Mouse (Mus musculus): ENCODE data around the gene Traf3ip2. TPM values are rescaled to one million over a fixed set of nuclear protein-coding genes. Genes with fewer than 3 reads are reported as not detected.

Gene Traf3ip2
- polyA plus RNA-seq, 1 experiment from 2014 or later = 5.7 TPM

DNA sequence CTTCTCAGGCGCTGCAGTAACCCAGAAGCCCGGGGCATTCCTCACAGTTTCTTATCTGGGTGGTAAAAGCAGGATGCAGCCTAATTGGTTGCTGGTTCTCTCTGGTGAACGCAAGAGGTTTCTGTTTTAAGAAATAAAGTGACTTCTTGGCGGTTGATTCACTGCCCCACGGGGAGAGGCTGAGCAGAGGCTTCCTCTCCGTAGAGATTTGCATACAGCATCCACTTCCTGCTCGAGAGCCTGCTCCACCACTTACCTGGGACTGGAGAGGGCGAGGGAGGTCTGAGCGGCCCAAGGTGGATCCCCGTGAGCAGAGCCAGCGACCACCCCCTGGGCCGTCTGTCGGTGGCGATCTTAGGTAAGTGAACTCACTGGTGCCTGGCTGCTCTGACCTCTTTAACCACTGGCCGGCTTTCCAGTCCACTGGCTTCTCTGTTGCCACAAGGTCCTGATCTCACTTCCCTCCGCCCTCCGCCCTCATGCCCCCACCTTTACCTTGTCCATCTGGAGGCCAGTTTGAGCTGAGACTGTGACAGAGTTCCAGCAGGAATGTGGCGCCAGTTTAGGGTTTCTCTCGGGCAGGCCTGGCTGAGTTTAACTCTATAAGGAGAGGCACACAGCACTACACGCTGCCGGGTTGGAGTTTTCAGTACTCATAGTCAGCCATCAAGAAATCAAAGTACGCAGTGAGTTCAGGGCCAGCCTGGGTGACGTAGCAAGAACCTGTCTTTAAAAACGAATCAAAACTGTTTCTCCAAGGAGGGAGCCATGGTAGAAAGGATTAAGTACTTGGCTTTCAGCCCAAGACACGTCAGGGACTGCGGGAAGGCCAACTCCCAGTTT, 476 bp downstream of the Traf3ip2 start:
- 0 out of 2 replicates have a peak overlapping the region, but pooled peaks have one; percentile 29 for H3K9ac ChIP-seq (ENCODE audit: low read length)
- H3K27me3 ChIP-seq (replicated peaks; ENCODE audit: control insufficient read depth, insufficient read depth, low read length) = no peaks in the 10 kb centered on the region
- peak; percentile 53 for DNase-seq (ENCODE audit: low spot score)
- WGBS = 14% methylated on average over 23 of the region's 26 CpGs
- peaks cover 23% of the 10 kb centered on the region for H3K4me1 ChIP-seq (ENCODE audit: control insufficient read depth, insufficient read depth, low read length)
- peak overlapping the region; percentile 32; the same call in 1 of the 2 replicates for H3K4me2 ChIP-seq (ENCODE audit: low read length)
- ATAC-seq = peak; percentile 50
- H3K36me3 ChIP-seq (ENCODE audit: control insufficient read depth, insufficient read depth, low read length) = no peaks in the 10 kb centered on the region
- no peak overlapping the region; the same call in 1 of the 2 replicates for H3K27ac ChIP-seq (ENCODE audit: low read depth, low read length)
- H3K9me3 ChIP-seq (replicated peaks; ENCODE audit: control insufficient read depth, low read length) = no peaks in the 10 kb centered on the region
- H3K4me3 ChIP-seq (ENCODE audit: low read depth, low read length) = no peak overlapping the region

DNA sequence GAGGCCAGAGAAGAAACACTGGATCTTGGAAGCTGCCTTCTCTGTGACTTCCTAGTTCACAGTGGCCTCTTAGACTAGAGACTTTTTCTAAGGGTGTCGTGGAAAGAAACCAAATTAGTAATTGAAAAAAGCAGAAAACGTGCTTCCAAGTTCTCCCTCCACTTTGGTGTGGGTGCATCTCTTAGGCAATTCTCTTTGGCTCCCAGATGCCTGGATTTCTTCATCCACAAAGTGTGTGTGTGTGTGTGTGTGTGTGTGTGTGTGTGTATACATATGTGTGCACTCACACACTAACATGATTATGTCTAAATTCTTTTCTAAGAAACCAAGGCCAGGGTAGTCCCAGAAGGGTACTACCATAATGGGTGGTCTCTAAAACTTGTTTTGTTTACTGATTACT, 1.2 kb downstream of the Traf3ip2 start:
- Histone ChIP-seq H3K9me3 (replicated peaks; ENCODE audit: control insufficient read depth, low read length) (no peaks in the 10 kb centered on the region), H3K36me3 (ENCODE audit: control insufficient read depth, insufficient read depth, low read length) (no peaks in the 10 kb centered on the region), H3K27me3 (replicated peaks; ENCODE audit: control insufficient read depth, insufficient read depth, low read length) (no peaks in the 10 kb centered on the region), H3K9ac (ENCODE audit: low read length) (no peak overlapping the region), H3K4me2 (ENCODE audit: low read length) (no peak overlapping the region), H3K4me3 (ENCODE audit: low read depth, low read length) (no peak overlapping the region), H3K4me1 (ENCODE audit: control insufficient read depth, insufficient read depth, low read length) (peaks cover 23% of the 10 kb centered on the region), H3K27ac (ENCODE audit: low read depth, low read length) (no peak overlapping the region)
- 16% methylated on average over 2 of the region's 2 CpGs for WGBS
- ATAC-seq = peak; percentile 30; the same call in 1 of the 2 replicates
- DNase-seq (ENCODE audit: low spot score) = no peak

DNA sequence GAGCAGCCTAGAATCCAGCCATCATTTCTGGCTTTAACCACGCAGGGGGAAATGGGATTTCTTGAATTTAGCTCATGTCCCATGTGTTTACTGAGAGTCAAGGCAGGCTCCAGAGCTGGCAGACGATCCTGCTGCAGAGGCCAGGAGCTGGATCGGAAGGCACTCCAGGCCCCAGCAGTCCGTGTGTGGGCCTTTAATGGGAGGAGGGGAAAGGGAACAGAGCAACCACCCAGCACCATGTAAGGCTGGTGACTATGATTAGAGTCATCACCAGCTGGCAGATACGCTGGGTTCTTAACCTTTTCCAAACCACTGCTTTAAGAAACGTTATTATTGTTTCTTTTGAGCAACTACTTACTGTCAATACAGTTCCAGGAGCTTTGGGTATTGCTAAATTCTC, 1.9 kb downstream of the Traf3ip2 start:
- WGBS = 35% methylated on average over 6 of the region's 6 CpGs
- Histone ChIP-seq H3K36me3 (ENCODE audit: control insufficient read depth, insufficient read depth, low read length) (no peaks in the 10 kb centered on the region), H3K4me2 (ENCODE audit: low read length) (no peak overlapping the region), H3K9me3 (replicated peaks; ENCODE audit: control insufficient read depth, low read length) (no peaks in the 10 kb centered on the region), H3K4me1 (ENCODE audit: control insufficient read depth, insufficient read depth, low read length) (peaks cover 23% of the 10 kb centered on the region), H3K9ac (ENCODE audit: low read length) (no peak overlapping the region), H3K27me3 (replicated peaks; ENCODE audit: control insufficient read depth, insufficient read depth, low read length) (no peaks in the 10 kb centered on the region), H3K27ac (ENCODE audit: low read depth, low read length) (no peak overlapping the region), H3K4me3 (ENCODE audit: low read depth, low read length) (no peak overlapping the region)
- 0 out of 2 replicates have a peak, but pooled peaks have one; percentile 8 for ATAC-seq
- no peak for DNase-seq (ENCODE audit: low spot score)

DNA sequence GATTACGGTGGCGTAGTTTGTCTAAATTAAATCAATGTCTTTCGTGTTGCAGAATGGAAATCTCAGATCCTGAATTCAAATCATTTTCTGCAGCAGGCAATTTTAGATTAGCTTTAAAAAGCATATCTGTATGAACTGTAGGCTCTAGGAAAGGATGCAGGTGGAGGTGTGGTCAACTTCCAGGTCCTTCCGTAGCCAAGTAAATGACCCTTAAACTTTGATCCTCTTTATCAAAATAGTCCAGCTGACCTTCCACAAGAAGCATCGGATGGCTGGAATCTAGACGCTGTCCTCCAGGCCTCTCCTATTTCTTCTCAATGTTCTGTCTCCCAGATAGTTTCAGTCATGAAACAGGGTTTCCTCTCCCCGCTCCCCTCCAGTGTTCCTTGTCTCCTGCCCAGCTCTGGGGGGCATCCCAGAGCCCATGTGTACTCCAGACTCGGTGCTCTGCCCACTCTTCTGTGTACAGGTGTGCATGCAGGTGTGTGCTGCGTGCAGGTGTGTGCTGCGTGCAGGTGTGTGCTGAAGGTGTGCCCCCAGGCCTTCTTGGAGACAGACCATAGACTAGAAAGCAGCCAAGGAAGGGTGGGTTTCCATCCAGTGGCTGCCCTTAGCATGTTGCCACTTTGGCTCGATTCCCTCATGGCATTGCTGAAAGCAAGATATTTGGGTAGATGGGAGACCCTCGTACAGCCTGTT, 2.9 kb downstream of the Traf3ip2 start:
- ATAC-seq (no peak), DNase-seq (ENCODE audit: low spot score) (no peak)
- no peak overlapping the region for H3K9ac ChIP-seq (ENCODE audit: low read length)
- no peak overlapping the region for H3K27ac ChIP-seq (ENCODE audit: low read depth, low read length)
- no peaks in the 10 kb centered on the region for H3K27me3 ChIP-seq (replicated peaks; ENCODE audit: control insufficient read depth, insufficient read depth, low read length)
- H3K4me2 ChIP-seq (ENCODE audit: low read length) = no peak overlapping the region
- peaks cover 23% of the 10 kb centered on the region for H3K4me1 ChIP-seq (ENCODE audit: control insufficient read depth, insufficient read depth, low read length)
- no peak overlapping the region for H3K4me3 ChIP-seq (ENCODE audit: low read depth, low read length)
- H3K36me3 ChIP-seq (ENCODE audit: control insufficient read depth, insufficient read depth, low read length) = 0 out of 2 replicates have a peak, but pooled peaks cover under 1% of the 10 kb centered on the region
- WGBS = 87% methylated on average over 12 of the region's 12 CpGs
- H3K9me3 ChIP-seq (replicated peaks; ENCODE audit: control insufficient read depth, low read length) = no peaks in the 10 kb centered on the region

DNA sequence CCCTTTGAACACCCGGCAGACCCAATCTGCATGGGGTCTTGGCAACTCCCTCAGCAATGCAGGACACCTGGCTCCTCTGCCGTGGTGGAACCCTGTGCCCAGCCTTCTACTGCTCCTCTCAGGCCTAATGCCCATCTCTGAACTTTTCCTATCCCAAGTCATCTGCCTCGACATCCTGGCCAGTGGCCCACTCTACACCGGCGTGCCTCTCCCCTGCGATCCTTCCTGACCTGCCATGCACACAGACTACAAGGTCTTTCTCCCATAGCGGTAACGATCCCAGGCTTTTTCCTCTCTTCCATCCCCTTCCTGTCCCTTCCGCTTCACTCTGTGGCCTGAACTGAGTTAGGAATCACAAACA, 3.5 kb downstream of the Traf3ip2 start:
- H3K36me3 ChIP-seq (ENCODE audit: control insufficient read depth, insufficient read depth, low read length) = 0 out of 2 replicates have a peak, but pooled peaks cover 3% of the 10 kb centered on the region
- no peak overlapping the region for H3K4me2 ChIP-seq (ENCODE audit: low read length)
- 89% methylated on average over 9 of the region's 9 CpGs for WGBS
- ATAC-seq (no peak), DNase-seq (ENCODE audit: low spot score) (no peak)
- H3K4me3 ChIP-seq (ENCODE audit: low read depth, low read length) = no peak overlapping the region
- H3K4me1 ChIP-seq (ENCODE audit: control insufficient read depth, insufficient read depth, low read length) = peaks cover 23% of the 10 kb centered on the region
- H3K9ac ChIP-seq (ENCODE audit: low read length) = no peak overlapping the region
- no peaks in the 10 kb centered on the region for H3K27me3 ChIP-seq (replicated peaks; ENCODE audit: control insufficient read depth, insufficient read depth, low read length)
- H3K27ac ChIP-seq (ENCODE audit: low read depth, low read length) = no peak overlapping the region
- H3K9me3 ChIP-seq (replicated peaks; ENCODE audit: control insufficient read depth, low read length) = no peaks in the 10 kb centered on the region

DNA sequence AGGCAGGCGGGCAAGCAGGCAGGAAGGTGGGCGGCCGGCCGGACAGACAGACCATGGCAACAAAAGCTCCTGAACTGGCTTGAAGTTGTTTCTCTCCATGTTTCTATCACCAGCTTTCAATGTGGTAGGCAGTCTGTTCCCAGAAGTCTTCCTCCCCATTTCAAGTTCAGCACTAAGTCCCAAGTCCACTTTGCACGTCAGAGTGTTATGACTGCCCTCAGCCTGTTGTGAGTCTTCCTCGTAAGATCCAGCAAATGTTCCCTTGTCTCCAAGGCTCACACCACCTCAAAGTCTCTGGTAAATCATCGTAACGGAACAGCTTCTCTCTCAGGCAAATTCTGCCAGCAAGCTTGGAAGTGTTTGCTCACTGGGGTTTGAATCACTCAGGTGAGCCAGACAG, 3.9 kb downstream of the Traf3ip2 start:
- Histone ChIP-seq H3K4me1 (ENCODE audit: control insufficient read depth, insufficient read depth, low read length) (peaks cover 23% of the 10 kb centered on the region), H3K27ac (ENCODE audit: low read depth, low read length) (no peak overlapping the region), H3K4me2 (ENCODE audit: low read length) (no peak overlapping the region), H3K27me3 (replicated peaks; ENCODE audit: control insufficient read depth, insufficient read depth, low read length) (no peaks in the 10 kb centered on the region), H3K9ac (ENCODE audit: low read length) (no peak overlapping the region), H3K36me3 (ENCODE audit: control insufficient read depth, insufficient read depth, low read length) (0 out of 2 replicates have a peak, but pooled peaks cover 3% of the 10 kb centered on the region), H3K4me3 (ENCODE audit: low read depth, low read length) (no peak overlapping the region), H3K9me3 (replicated peaks; ENCODE audit: control insufficient read depth, low read length) (no peaks in the 10 kb centered on the region)
- WGBS = 90% methylated on average over 8 of the region's 8 CpGs
- no peak for DNase-seq (ENCODE audit: low spot score)
- ATAC-seq = no peak

DNA sequence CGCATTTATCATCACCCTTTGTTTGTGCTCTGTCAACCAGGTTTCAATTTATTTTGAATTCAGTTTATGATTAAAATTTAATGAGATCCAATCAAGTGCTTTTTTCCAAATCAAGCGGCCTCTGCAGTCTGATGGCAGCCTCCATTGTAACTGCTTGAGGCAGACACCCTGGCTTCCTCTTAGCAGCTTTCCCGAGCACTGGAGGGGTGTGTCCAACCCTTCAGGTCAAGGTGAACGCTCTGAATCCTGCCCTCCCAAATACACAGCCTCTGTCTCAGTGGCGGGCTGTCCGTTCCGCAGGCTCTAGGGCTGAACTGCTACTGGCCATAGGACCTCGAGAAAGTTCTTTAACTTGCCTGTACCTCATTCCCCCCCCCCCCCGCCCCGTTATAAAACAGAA, 5.7 kb downstream of the Traf3ip2 start:
- Histone ChIP-seq H3K4me2 (ENCODE audit: low read length) (no peak overlapping the region), H3K4me1 (ENCODE audit: control insufficient read depth, insufficient read depth, low read length) (peaks cover 17% of the 10 kb centered on the region), H3K36me3 (ENCODE audit: control insufficient read depth, insufficient read depth, low read length) (peaks cover 9% of the 10 kb centered on the region), H3K4me3 (ENCODE audit: low read depth, low read length) (no peak overlapping the region), H3K9me3 (replicated peaks; ENCODE audit: control insufficient read depth, low read length) (no peaks in the 10 kb centered on the region), H3K27me3 (replicated peaks; ENCODE audit: control insufficient read depth, insufficient read depth, low read length) (no peaks in the 10 kb centered on the region), H3K27ac (ENCODE audit: low read depth, low read length) (no peak overlapping the region), H3K9ac (ENCODE audit: low read length) (no peak overlapping the region)
- 74% methylated on average over 10 of the region's 10 CpGs for WGBS
- DNase-seq (ENCODE audit: low spot score) (no peak), ATAC-seq (no peak)

DNA sequence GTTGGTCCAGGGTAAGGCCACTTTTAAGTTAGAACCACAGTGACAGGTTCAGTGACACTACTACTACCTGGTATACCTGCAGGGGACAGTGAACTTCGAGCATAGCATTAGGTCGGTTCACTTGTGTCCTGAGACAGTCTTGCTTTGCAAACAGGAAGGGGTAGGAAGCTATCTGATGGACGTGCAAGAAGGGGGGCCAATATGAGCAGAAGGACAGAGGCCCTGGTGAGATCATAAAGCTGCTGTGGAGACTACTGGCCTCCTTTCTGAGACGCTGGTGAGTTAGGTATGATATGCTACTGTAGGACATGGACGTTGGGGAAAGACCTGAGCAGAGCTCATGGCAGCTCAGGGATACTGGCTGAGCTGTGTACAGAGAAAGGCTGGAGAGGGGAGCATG, 7.9 kb downstream of the Traf3ip2 start:
- no peak for ATAC-seq

DNA sequence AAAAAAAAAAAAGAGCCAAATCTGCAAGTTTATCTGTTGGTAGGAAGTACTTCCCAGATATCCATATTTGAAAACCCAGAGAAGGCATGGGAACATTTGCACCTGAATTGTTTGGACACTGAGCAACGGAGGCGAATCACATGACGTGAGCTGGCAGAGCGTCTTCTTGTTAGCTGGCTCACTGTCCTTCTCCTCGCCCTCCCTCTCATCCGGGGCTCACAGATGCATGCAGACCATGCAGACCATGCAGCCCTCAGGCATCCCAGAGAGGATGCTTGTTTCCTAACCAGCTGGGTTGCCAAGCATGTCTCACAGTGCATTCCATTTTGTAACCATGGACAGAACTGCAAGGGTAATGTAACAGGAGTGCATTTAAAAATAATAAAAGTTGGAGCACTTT, 11.1 kb downstream of the Traf3ip2 start:
- Histone ChIP-seq H3K27ac (ENCODE audit: low read depth, low read length) (no peak overlapping the region), H3K9ac (ENCODE audit: low read length) (no peak overlapping the region), H3K9me3 (replicated peaks; ENCODE audit: control insufficient read depth, low read length) (no peaks in the 10 kb centered on the region), H3K4me2 (ENCODE audit: low read length) (no peak overlapping the region), H3K36me3 (ENCODE audit: control insufficient read depth, insufficient read depth, low read length) (peaks cover 9% of the 10 kb centered on the region), H3K4me1 (ENCODE audit: control insufficient read depth, insufficient read depth, low read length) (0 out of 2 replicates have a peak, but pooled peaks cover 2% of the 10 kb centered on the region), H3K4me3 (ENCODE audit: low read depth, low read length) (no peak overlapping the region), H3K27me3 (replicated peaks; ENCODE audit: control insufficient read depth, insufficient read depth, low read length) (no peaks in the 10 kb centered on the region)
- DNase-seq (ENCODE audit: low spot score) = no peak
- 73% methylated on average over 6 of the region's 6 CpGs for WGBS
- peak; percentile 17; the same call in 1 of the 2 replicates for ATAC-seq

More for the DNA sequence above, 7.9 kb downstream of the Traf3ip2 start:
- Histone ChIP-seq H3K4me3 (ENCODE audit: low read depth, low read length) (no peak overlapping the region), H3K4me2 (ENCODE audit: low read length) (no peak overlapping the region), H3K9ac (ENCODE audit: low read length) (no peak overlapping the region), H3K27ac (ENCODE audit: low read depth, low read length) (no peak overlapping the region), H3K36me3 (ENCODE audit: control insufficient read depth, insufficient read depth, low read length) (peaks cover 9% of the 10 kb centered on the region), H3K9me3 (replicated peaks; ENCODE audit: control insufficient read depth, low read length) (no peaks in the 10 kb centered on the region), H3K27me3 (replicated peaks; ENCODE audit: control insufficient read depth, insufficient read depth, low read length) (no peaks in the 10 kb centered on the region), H3K4me1 (ENCODE audit: control insufficient read depth, insufficient read depth, low read length) (0 out of 2 replicates have a peak, but pooled peaks cover 2% of the 10 kb centered on the region)
- DNase-seq (ENCODE audit: low spot score) = no peak
- WGBS = 91% methylated on average over 5 of the region's 5 CpGs

Measured in forebrain, embryonic 14.5 days (tissue).